Mouse (Mus musculus) liver, adult 2 months (tissue): ENCODE measurements at regions not wholly inside any gene's neighbourhood (a gene's known extent, or its start where the extent isn't known, plus 50 kb on each side); places are given as distances from the start of the nearest gene placed in this dataset.

ENCODE experiments used
- DNase-seq: peaks from one replicate; pipeline ENCODE4 v3.0.0-alpha.2; 2011; ENCODE audit warnings: low read depth, low spot score; ENCODE audit errors: extremely low read depth
- H3K27ac ChIP-seq: fragments of 200-500 bp; replicated peaks from 2 replicates; pipeline ENCODE4 v1.5.1; 2012; ENCODE audit warnings: low read depth, mild to moderate bottlenecking, control low read depth, inconsistent platforms, low read length; ENCODE audit not compliant: insufficient read depth
- H3K27me3 ChIP-seq: fragments of 200-500 bp; 2 replicates; pipeline ENCODE4 v1.6.1; 2012; ENCODE audit warnings: mild to moderate bottlenecking, moderate library complexity, low read length, inconsistent platforms; ENCODE audit not compliant: control insufficient read depth, insufficient read depth
- H3K36me3 ChIP-seq: fragments of 200-500 bp; 2 replicates; pipeline ENCODE4 v1.6.1; 2012; ENCODE audit warnings: low read length, inconsistent platforms; ENCODE audit not compliant: control insufficient read depth, insufficient read depth
- H3K4me1 ChIP-seq: fragments of 200-500 bp; 2 replicates; pipeline ENCODE4 v1.6.1; 2011; ENCODE audit warnings: low read length; ENCODE audit not compliant: control insufficient read depth, insufficient read depth
- H3K4me3 ChIP-seq: fragments of 200-500 bp; 2 replicates; pipeline ENCODE4 v1.5.1; 2011; ENCODE audit warnings: low read depth, mild to moderate bottlenecking, control low read depth, low read length, moderate library complexity; ENCODE audit not compliant: insufficient read depth
- H3K79me2 ChIP-seq: fragments of 200-500 bp; 2 replicates; pipeline ENCODE4 v1.6.1; 2012; ENCODE audit warnings: inconsistent platforms, mild to moderate bottlenecking, low read length, moderate library complexity; ENCODE audit not compliant: control insufficient read depth, insufficient read depth
- H3K9ac ChIP-seq: fragments of 200-500 bp; 2 replicates; pipeline ENCODE4 v1.6.1; 2012; ENCODE audit warnings: low read depth, mild to moderate bottlenecking, control low read depth, inconsistent platforms, low read length
- CTCF ChIP-seq: fragments of 200-500 bp; IDR thresholded peaks from 2 replicates; pipeline ENCODE4 v1.5.1; 2011; ENCODE audit warnings: low read depth, low read length, control low read depth
- POLR2A ChIP-seq: fragments of 200-500 bp; IDR thresholded peaks from 2 replicates; pipeline ENCODE4 v1.6.1; 2011; ENCODE audit warnings: low read length, control low read depth; ENCODE audit not compliant: insufficient read depth; ENCODE audit errors: extremely low read depth
- WGBS: fragments of 180-500 bp; shearing (Covaris S2); methylation state at CpG from one replicate; pipeline ENCODE4 v1.1.7; 2018; 5-methylcytosine and 5-hydroxymethylcytosine counted together

DNA sequence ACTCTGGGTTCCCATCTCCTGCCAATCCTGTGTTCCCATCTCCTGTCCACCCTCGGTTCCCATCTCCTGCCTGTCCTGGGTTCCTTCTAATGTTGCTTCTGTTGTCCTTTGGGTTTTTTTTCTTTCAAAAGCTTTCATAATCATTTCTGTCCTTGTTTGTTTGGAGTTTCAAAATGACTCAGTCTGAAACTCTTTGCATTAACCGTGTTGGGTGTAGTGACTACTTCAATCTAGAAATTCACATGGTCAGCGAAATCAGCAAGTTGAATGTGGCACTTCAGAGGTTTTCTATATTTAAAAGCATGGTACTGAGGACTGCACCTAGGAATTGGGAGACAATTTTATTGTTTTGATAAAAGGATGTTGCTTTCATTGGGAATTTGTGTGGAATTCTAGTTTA lies 280.7 kb downstream of the Gm5447 start:
- no peak for TF ChIP-seq CTCF
- no peak for TF ChIP-seq POLR2A
- 84% methylated on average over 3 of the region's 3 CpGs for WGBS
- Histone ChIP-seq H3K4me3 (no peak overlapping the region), H3K79me2 (no peaks in the 10 kb centered on the region), H3K27ac (no peak overlapping the region), H3K9ac (no peak overlapping the region), H3K27me3 (no peaks in the 10 kb centered on the region), H3K4me1 (no peaks in the 10 kb centered on the region), H3K36me3 (no peaks in the 10 kb centered on the region)
- no peak for DNase-seq

DNA sequence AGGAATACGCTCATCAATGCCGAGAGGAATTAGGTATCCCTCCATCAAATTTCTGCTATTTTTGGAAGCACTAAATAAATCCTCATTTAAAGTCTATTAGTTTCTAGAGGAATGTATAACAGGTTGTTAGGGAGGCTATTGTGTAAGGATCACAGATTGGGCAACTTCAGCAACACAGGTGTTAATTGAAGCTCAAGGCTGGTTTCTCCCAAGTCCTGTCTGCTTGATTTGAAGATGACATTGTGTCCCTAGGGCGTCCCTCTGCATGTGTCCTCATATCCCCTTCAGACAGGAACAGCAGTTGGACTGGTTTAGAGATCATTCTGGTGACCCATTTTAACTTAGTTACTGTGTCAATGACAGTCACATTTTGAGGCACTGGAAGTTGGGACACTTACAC lies 281.5 kb downstream of the Gm5447 start:
- no peaks in the 10 kb centered on the region for H3K79me2 ChIP-seq
- no peak overlapping the region for H3K4me3 ChIP-seq
- TF ChIP-seq CTCF (no peak), POLR2A (no peak)
- WGBS: 92% methylated on average over 3 of the region's 3 CpGs
- no peak for DNase-seq
- H3K4me1 ChIP-seq: no peaks in the 10 kb centered on the region
- H3K36me3 ChIP-seq: no peaks in the 10 kb centered on the region
- H3K27ac ChIP-seq: no peak overlapping the region
- H3K27me3 ChIP-seq: no peaks in the 10 kb centered on the region
- no peak overlapping the region for H3K9ac ChIP-seq

DNA sequence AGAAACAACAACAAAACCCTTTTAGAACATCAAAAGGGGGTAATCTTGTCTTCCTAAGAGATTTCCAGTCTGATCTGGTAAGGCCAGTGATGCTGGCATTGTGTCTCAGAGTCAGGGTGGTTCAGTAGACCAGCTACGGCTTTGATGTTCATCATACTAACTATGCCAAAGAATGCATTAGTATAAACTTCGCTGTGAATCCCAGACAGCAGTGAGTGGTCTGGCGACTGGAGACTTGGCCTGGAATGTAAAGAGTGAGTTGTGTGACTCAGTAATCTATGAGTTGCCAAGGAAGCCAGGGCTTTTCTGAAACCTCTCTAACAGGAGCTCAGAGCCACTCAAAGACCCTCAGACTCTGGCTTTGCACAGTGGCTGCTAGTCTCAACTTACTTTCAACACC lies 288.1 kb upstream of the Foxq1 start:
- H3K9ac ChIP-seq: no peak overlapping the region
- no peaks in the 10 kb centered on the region for H3K36me3 ChIP-seq
- 79% methylated on average over 3 of the region's 3 CpGs for WGBS
- no peak for DNase-seq
- H3K4me3 ChIP-seq: no peak overlapping the region
- H3K27me3 ChIP-seq: no peaks in the 10 kb centered on the region
- no peaks in the 10 kb centered on the region for H3K4me1 ChIP-seq
- H3K79me2 ChIP-seq: no peaks in the 10 kb centered on the region
- TF ChIP-seq POLR2A: no peak
- no peak for TF ChIP-seq CTCF
- no peak overlapping the region for H3K27ac ChIP-seq

DNA sequence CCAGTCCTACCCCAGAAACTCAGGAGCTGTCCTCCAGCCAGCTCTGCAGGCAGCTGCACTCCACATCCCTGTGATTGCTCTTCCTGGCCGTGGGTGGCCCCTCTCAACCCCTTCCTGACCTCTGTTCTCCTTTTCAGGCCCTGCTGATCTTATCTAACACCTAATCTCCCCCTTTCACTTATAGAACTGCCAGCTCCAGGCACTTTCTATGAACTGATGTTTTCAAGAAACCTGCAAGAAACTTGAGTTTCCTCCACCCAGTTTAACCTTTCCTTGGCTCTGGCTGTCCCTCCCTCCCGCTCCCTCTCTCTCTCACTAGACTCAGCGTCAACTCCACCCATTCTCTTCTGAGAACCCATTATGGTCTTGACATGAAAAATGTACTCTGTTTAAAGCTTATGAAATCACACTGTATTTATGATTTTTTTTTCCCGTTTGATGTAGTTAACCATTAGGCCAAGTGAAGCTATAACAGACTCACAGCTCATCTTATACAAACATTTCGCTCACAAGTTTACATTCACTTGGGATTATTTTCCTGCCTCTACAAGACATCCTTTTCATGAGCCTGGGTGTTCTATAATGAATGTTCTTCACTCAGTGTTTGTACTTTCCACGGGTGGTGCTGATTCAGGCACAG lies 279.8 kb upstream of the Foxq1 start:
- no peaks in the 10 kb centered on the region for H3K79me2 ChIP-seq
- no peaks in the 10 kb centered on the region for H3K27me3 ChIP-seq
- no peak overlapping the region for H3K9ac ChIP-seq
- TF ChIP-seq POLR2A: no peak
- TF ChIP-seq CTCF: no peak
- no peak overlapping the region for H3K4me3 ChIP-seq
- 65% methylated on average over 6 of the region's 6 CpGs for WGBS
- DNase-seq: no peak
- H3K27ac ChIP-seq: no peak overlapping the region
- no peaks in the 10 kb centered on the region for H3K36me3 ChIP-seq
- no peaks in the 10 kb centered on the region for H3K4me1 ChIP-seq

DNA sequence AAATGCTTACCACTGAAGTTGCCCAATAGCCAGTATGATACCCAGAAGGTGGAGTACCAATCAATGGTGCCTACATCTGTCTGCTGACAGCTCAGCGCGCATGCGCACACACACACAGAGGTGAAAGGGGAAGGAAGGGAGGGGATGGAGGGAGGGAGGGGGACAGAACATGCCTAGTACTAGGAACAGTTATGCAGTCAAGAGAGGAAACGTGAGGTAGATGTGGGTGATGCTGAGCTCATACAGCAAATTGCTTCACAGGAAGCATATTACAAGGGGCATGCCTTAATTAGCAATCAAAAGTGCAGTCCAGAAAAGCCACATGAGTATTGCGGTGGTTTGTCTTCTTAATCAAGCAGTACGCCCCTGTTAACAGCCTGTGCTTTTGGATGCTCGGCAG lies 265.3 kb upstream of the Foxq1 start:
- Histone ChIP-seq H3K36me3 (no peaks in the 10 kb centered on the region), H3K27me3 (no peaks in the 10 kb centered on the region), H3K27ac (no peak overlapping the region), H3K4me1 (no peaks in the 10 kb centered on the region), H3K79me2 (no peaks in the 10 kb centered on the region), H3K4me3 (no peak overlapping the region), H3K9ac (no peak overlapping the region)
- DNase-seq: no peak
- 90% methylated on average over 7 of the region's 7 CpGs for WGBS
- TF ChIP-seq CTCF (no peak), POLR2A (no peak)

DNA sequence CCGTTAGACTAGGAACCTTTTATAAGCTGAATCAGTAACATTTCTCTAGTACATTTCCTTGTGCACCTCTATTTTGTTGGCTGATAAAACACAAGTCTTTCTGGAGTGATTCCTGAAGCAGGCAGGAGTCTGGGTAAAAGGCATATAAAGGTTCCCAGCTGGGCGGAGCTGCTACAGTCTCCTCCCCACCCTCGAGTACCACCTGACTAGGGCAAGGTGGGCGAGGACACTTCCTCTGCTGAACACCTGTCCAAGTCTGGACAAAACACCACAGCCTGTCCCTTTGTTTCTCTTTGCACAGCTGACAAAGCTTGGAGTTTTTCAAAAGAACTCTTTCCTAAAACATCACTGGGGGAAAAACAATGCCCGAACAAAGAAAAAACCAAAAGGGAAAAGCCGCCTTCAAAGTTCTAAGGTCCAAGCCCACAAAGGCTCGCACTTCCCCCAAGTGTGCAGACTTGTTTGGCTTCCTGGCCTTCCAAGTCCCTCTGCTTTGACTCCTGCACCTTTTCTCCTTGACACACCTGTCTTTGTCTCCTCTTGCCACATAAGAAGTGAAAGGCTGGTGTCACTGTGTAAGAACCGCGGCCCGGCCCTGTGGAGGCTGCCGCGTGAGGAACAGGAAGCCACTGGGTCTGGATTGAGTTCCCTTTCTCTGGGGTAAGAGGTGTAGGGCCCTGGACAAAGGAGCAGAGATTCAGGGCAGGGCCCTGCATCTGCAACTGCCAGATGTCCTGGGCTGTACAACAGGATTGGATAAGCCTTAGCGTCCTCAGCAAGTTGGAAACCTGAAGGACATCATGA lies 263.1 kb upstream of the Foxq1 start:
- no peak for TF ChIP-seq POLR2A
- TF ChIP-seq CTCF: no peak
- Histone ChIP-seq H3K36me3 (no peaks in the 10 kb centered on the region), H3K27ac (no peak overlapping the region), H3K4me1 (no peaks in the 10 kb centered on the region), H3K9ac (no peak overlapping the region), H3K4me3 (no peak overlapping the region), H3K79me2 (no peaks in the 10 kb centered on the region), H3K27me3 (no peaks in the 10 kb centered on the region)
- no peak for DNase-seq
- 85% methylated on average over 13 of the region's 13 CpGs for WGBS
